Mouse (Mus musculus): ENCODE results near the gene Prpf40b. TPM values are rescaled to one million over a fixed set of nuclear protein-coding genes. Genes with fewer than 3 reads are reported as not detected.

Prpf40b gene
- polyA plus RNA-seq, 2 experiments = 3.6 to 8.9 TPM

- H3K9me3 ChIP-seq (ENCODE audit: control insufficient read depth, low read length) = no peaks in the 10 kb centered on the region
- no peak for DNase-seq (ENCODE audit: low read depth in 3 of 3, low spot score in 3 of 3)
- TF ChIP-seq CTCF (IDR thresholded peaks at IDR 0.05; ENCODE audit: low read depth) (no peak), EP300 (IDR thresholded peaks at IDR 0.05; ENCODE audit: low read depth) (no peak)
- H3K27ac ChIP-seq = no peak overlapping the region
- no peak for ATAC-seq (ENCODE audit: insufficient read depth)
- H3K4me2 ChIP-seq (ENCODE audit: low read depth) = no peak overlapping the region
- peaks cover 0 to 26% of the 10 kb centered on the region in 2 experiments; a peak in 2 of 4 replicates for H3K4me1 ChIP-seq (replicated peaks; ENCODE audit: control insufficient read depth in 2 of 2, insufficient read depth in 2 of 2, low read length in 1 of 2)
- no peak overlapping the region for H3K9ac ChIP-seq (replicated peaks)
- no peaks in the 10 kb centered on the region for H3K36me3 ChIP-seq (replicated peaks; ENCODE audit: control insufficient read depth, insufficient read depth, low read depth)
- H3K27me3 ChIP-seq (ENCODE audit: control insufficient read depth, insufficient read depth, low read length) = no peaks in the 10 kb centered on the region
- no peak overlapping the region for H3K4me3 ChIP-seq (ENCODE audit: insufficient read depth in 1 of 2, low read depth in 2 of 2, low read length in 2 of 2)
- 11% methylated on average over 3 of the region's 3 CpGs for WGBS (ENCODE audit: insufficient replicate concordance)
Observed at GRCm38 (mm10) chr15:99341102-99341501, 46.2 kb downstream of the Prpf40b start.

- no peaks in the 10 kb centered on the region for H3K36me3 ChIP-seq (replicated peaks; ENCODE audit: control insufficient read depth, insufficient read depth, low read depth)
- H3K4me3 ChIP-seq (ENCODE audit: insufficient read depth in 1 of 2, low read depth in 2 of 2, low read length in 2 of 2) = no peak overlapping the region
- no peak overlapping the region for H3K9ac ChIP-seq (replicated peaks)
- no peaks in the 10 kb centered on the region for H3K27me3 ChIP-seq (ENCODE audit: control insufficient read depth, insufficient read depth, low read length)
- no peaks in the 10 kb centered on the region for H3K9me3 ChIP-seq (ENCODE audit: control insufficient read depth, low read length)
- H3K4me2 ChIP-seq (ENCODE audit: low read depth) = no peak overlapping the region
- no peak overlapping the region for H3K27ac ChIP-seq
- WGBS (ENCODE audit: insufficient replicate concordance) = 17% methylated on average over 9 of the region's 9 CpGs
- H3K4me1 ChIP-seq (replicated peaks; ENCODE audit: control insufficient read depth in 2 of 2, insufficient read depth in 2 of 2, low read length in 1 of 2) = peaks cover 0 to 19% of the 10 kb centered on the region in 2 experiments; a peak in 2 of 4 replicates
- ATAC-seq (ENCODE audit: insufficient read depth) (no peak), DNase-seq (ENCODE audit: low read depth in 3 of 3, low spot score in 3 of 3) (no peak)
- TF ChIP-seq CTCF (IDR thresholded peaks at IDR 0.05; ENCODE audit: low read depth) = no peak
- TF ChIP-seq EP300 (IDR thresholded peaks at IDR 0.05; ENCODE audit: low read depth) = no peak
Observed at GRCm38 (mm10) chr15:99342194-99342981, 47.5 kb downstream of the Prpf40b start.

- H3K4me2 ChIP-seq (ENCODE audit: low read depth) = no peak overlapping the region
Observed at GRCm38 (mm10) chr15:99343414-99344147, 48.7 kb downstream of the Prpf40b start.

DNA sequence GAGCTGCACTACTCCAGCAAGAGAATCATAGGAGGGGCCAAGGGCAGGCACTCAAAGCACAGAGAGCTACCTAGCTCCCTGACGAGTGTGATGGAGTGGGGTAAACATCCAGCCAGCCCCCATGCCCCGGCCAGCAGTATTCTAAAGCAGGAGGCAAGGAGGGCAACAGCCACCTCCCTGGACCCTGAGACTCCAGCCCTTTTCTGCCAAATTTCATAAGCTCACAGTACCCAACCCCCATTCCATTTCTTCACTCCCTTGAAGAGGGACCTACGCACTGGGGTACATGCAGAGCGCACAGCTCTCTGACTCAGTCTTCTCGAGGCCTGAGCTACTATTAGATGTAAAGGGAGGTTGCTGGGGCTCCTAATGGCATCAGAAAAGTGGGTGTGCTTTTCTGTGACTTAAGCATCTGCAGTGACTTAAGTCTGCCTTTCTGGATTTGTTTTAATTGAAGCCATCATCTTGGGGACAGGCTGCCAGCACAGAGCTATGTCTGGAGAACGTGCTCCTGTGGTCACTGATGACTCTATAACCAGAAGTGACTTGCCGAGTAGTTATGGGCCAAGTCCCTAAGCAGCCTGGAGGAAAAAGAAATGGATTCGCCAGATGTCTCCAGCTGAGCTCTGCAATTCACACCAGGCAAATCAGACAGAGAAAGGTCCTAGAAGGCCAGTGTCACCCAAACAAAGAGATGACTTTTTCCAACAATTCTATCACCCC, 49.4 kb downstream of the Prpf40b start:
- no peak for DNase-seq (ENCODE audit: low read depth in 3 of 3, low spot score in 3 of 3)
- Histone ChIP-seq H3K4me2 (ENCODE audit: low read depth) (no peak overlapping the region), H3K36me3 (replicated peaks; ENCODE audit: control insufficient read depth, insufficient read depth, low read depth) (no peaks in the 10 kb centered on the region), H3K9me3 (ENCODE audit: control insufficient read depth, low read length) (no peaks in the 10 kb centered on the region), H3K4me1 (replicated peaks; ENCODE audit: control insufficient read depth in 2 of 2, insufficient read depth in 2 of 2, low read length in 1 of 2) (peaks cover 0 to 17% of the 10 kb centered on the region in 2 experiments; a peak in 2 of 4 replicates), H3K27ac (no peak overlapping the region), H3K9ac (replicated peaks) (no peak overlapping the region), H3K27me3 (ENCODE audit: control insufficient read depth, insufficient read depth, low read length) (no peaks in the 10 kb centered on the region), H3K4me3 (ENCODE audit: insufficient read depth in 1 of 2, low read depth in 2 of 2, low read length in 2 of 2) (no peak overlapping the region)
- ATAC-seq (ENCODE audit: insufficient read depth) = no peak
- TF ChIP-seq CTCF (IDR thresholded peaks at IDR 0.05; ENCODE audit: low read depth) = no peak
- no peak for TF ChIP-seq EP300 (IDR thresholded peaks at IDR 0.05; ENCODE audit: low read depth)
- WGBS (ENCODE audit: insufficient replicate concordance) = 55% methylated on average over 8 of the region's 8 CpGs

More at GRCm38 (mm10) chr15:99343414-99344147, 48.7 kb downstream of the Prpf40b start:
- Histone ChIP-seq H3K36me3 (replicated peaks; ENCODE audit: control insufficient read depth, insufficient read depth, low read depth) (no peaks in the 10 kb centered on the region), H3K27me3 (ENCODE audit: control insufficient read depth, insufficient read depth, low read length) (no peaks in the 10 kb centered on the region), H3K4me3 (ENCODE audit: insufficient read depth in 1 of 2, low read depth in 2 of 2, low read length in 2 of 2) (no peak overlapping the region), H3K9ac (replicated peaks) (no peak overlapping the region), H3K27ac (no peak overlapping the region), H3K9me3 (ENCODE audit: control insufficient read depth, low read length) (no peaks in the 10 kb centered on the region), H3K4me1 (replicated peaks; ENCODE audit: control insufficient read depth in 2 of 2, insufficient read depth in 2 of 2, low read length in 1 of 2) (peaks cover 0 to 18% of the 10 kb centered on the region in 2 experiments; a peak in 2 of 4 replicates)
- no peak for DNase-seq (ENCODE audit: low read depth in 3 of 3, low spot score in 3 of 3)
- WGBS (ENCODE audit: insufficient replicate concordance) = 37% methylated on average over 5 of the region's 5 CpGs
- no peak for ATAC-seq (ENCODE audit: insufficient read depth)
- no peak for TF ChIP-seq EP300 (IDR thresholded peaks at IDR 0.05; ENCODE audit: low read depth)
- no peak for TF ChIP-seq CTCF (IDR thresholded peaks at IDR 0.05; ENCODE audit: low read depth)
